Mouse (Mus musculus) forebrain, embryonic 16.5 days (tissue): ENCODE data around the gene Inpp4a. TPM values are rescaled to one million over a fixed set of nuclear protein-coding genes. Genes with fewer than 3 reads are reported as not detected.

Source experiments
- ATAC-seq: fragments of 200-750 bp; cut with Nextera tagmentation; 2 replicates; pipeline ENCODE4 v1.8.0; 2017; ENCODE audit warnings: mild to moderate bottlenecking, moderate library complexity
- H3K27ac ChIP-seq: fragments of 300-500 bp; sonication (generic); 2 replicates; pipeline ENCODE4 v1.5.1; 2014; ENCODE audit warnings: low read length, control low read depth
- H3K27me3 ChIP-seq: fragments of 300-500 bp; sonication (generic); replicated peaks from 2 replicates; pipeline ENCODE4 v1.6.1; 2014; ENCODE audit warnings: low read length; ENCODE audit not compliant: control insufficient read depth, insufficient read depth
- H3K36me3 ChIP-seq: fragments of 300-500 bp; sonication (generic); 2 replicates; pipeline ENCODE4 v1.6.1; 2014; ENCODE audit not compliant: control insufficient read depth, insufficient read depth
- H3K4me1 ChIP-seq: fragments of 300-500 bp; sonication (generic); replicated peaks from 2 replicates; pipeline ENCODE4 v1.6.1; 2014; ENCODE audit warnings: low read length; ENCODE audit not compliant: control insufficient read depth, insufficient read depth
- H3K4me2 ChIP-seq: fragments of 300-500 bp; sonication (generic); 2 replicates; pipeline ENCODE4 v1.6.1; 2014; ENCODE audit warnings: mild to moderate bottlenecking, low read length, control low read depth
- H3K4me3 ChIP-seq: fragments of 300-500 bp; sonication (generic); replicated peaks from 2 replicates; pipeline ENCODE4 v1.5.1; 2014; ENCODE audit warnings: mild to moderate bottlenecking, low read length, control low read depth
- H3K9ac ChIP-seq: fragments of 300-500 bp; sonication (generic); replicated peaks from 2 replicates; pipeline ENCODE4 v1.6.1; 2014; ENCODE audit warnings: low read depth, low read length, control low read depth
- H3K9me3 ChIP-seq: fragments of 300-500 bp; sonication (generic); 2 replicates; pipeline ENCODE4 v1.6.1; 2016; ENCODE audit warnings: low read length; ENCODE audit not compliant: control insufficient read depth
- WGBS: fragments of 180-500 bp; shearing (Covaris S2); extraction: QIAGEN DNeasy Blood & Tissue Kit; methylation state at CpG from one replicate; pipeline ENCODE4 v1.1.7; 2014; 5-methylcytosine and 5-hydroxymethylcytosine counted together
- polyA plus RNA-seq: library from polyadenylated mRNA; unstranded; fragments of >200 nt; fragmentation: Nextera tagmentation; extraction: Ambion mirVana; gene quantifications from 2 replicates; pipeline ENCODE4 v1.2.1, GENCODE M21; 2015

Inpp4a gene
- polyA plus RNA-seq, 1 experiment from 2014 or later: 65.2 TPM

- no peak overlapping the region for H3K27ac ChIP-seq
- H3K27me3 ChIP-seq: no peaks in the 10 kb centered on the region
- no peak for ATAC-seq
- no peak overlapping the region for H3K4me3 ChIP-seq
- H3K4me2 ChIP-seq: no peak overlapping the region
- no peak overlapping the region for H3K9ac ChIP-seq
- no peaks in the 10 kb centered on the region for H3K36me3 ChIP-seq
- 89% methylated on average over 8 of the region's 8 CpGs for WGBS
- no peaks in the 10 kb centered on the region for H3K4me1 ChIP-seq
- H3K9me3 ChIP-seq: no peaks in the 10 kb centered on the region
Observed at GRCm38 (mm10) chr1:37408059-37408458, 108.4 kb downstream of the Inpp4a start.

GRCm38 (mm10) chr1:37408678-37409077 is 109.0 kb downstream of the Inpp4a start:
- Histone ChIP-seq H3K9me3 (no peaks in the 10 kb centered on the region), H3K4me3 (no peak overlapping the region), H3K27me3 (no peaks in the 10 kb centered on the region), H3K36me3 (no peaks in the 10 kb centered on the region), H3K4me1 (no peaks in the 10 kb centered on the region), H3K9ac (no peak overlapping the region), H3K27ac (no peak overlapping the region), H3K4me2 (no peak overlapping the region)
- no peak for ATAC-seq
- 80% methylated on average over 3 of the region's 3 CpGs for WGBS

- H3K9me3 ChIP-seq: no peaks in the 10 kb centered on the region
- no peaks in the 10 kb centered on the region for H3K4me1 ChIP-seq
- no peaks in the 10 kb centered on the region for H3K36me3 ChIP-seq
- no peak for ATAC-seq
- no peak overlapping the region for H3K4me3 ChIP-seq
- no peak overlapping the region for H3K4me2 ChIP-seq
- no peak overlapping the region for H3K27ac ChIP-seq
- no peak overlapping the region for H3K9ac ChIP-seq
- no peaks in the 10 kb centered on the region for H3K27me3 ChIP-seq
Observed at GRCm38 (mm10) chr1:37409647-37410046, 110.0 kb downstream of the Inpp4a start.

GRCm38 (mm10) chr1:37415394-37415793 is 115.7 kb downstream of the Inpp4a start:
- H3K9me3 ChIP-seq: no peaks in the 10 kb centered on the region
- H3K4me2 ChIP-seq: no peak overlapping the region
- H3K27ac ChIP-seq: no peak overlapping the region
- WGBS: 100% methylated on average over 1 of the region's 1 CpGs
- H3K4me3 ChIP-seq: no peak overlapping the region
- no peaks in the 10 kb centered on the region for H3K4me1 ChIP-seq
- H3K36me3 ChIP-seq: peaks cover 20% of the 10 kb centered on the region
- no peak for ATAC-seq
- H3K9ac ChIP-seq: no peak overlapping the region
- H3K27me3 ChIP-seq: no peaks in the 10 kb centered on the region

- Histone ChIP-seq H3K4me3 (no peak overlapping the region), H3K4me1 (no peaks in the 10 kb centered on the region), H3K9ac (no peak overlapping the region), H3K36me3 (peaks cover 27% of the 10 kb centered on the region), H3K27me3 (no peaks in the 10 kb centered on the region), H3K4me2 (no peak overlapping the region), H3K27ac (no peak overlapping the region), H3K9me3 (0 out of 2 replicates have a peak, but pooled peaks cover 2% of the 10 kb centered on the region)
- WGBS: 88% methylated on average over 1 of the region's 1 CpGs
- no peak for ATAC-seq
Observed at GRCm38 (mm10) chr1:37419420-37419819, 119.8 kb downstream of the Inpp4a start.

- H3K27ac ChIP-seq: no peak overlapping the region
- H3K9ac ChIP-seq: no peak overlapping the region
- 94% methylated on average over 8 of the region's 8 CpGs for WGBS
- H3K9me3 ChIP-seq: 0 out of 2 replicates have a peak, but pooled peaks cover 2% of the 10 kb centered on the region
- H3K4me1 ChIP-seq: peaks cover 29% of the 10 kb centered on the region
- ATAC-seq: no peak
- no peak overlapping the region for H3K4me2 ChIP-seq
- H3K4me3 ChIP-seq: no peak overlapping the region
- no peaks in the 10 kb centered on the region for H3K27me3 ChIP-seq
- H3K36me3 ChIP-seq: peaks cover 13% of the 10 kb centered on the region; the same call in 1 of the 2 replicates
Observed at GRCm38 (mm10) chr1:37427144-37427875, 127.6 kb downstream of the Inpp4a start.

- Histone ChIP-seq H3K9ac (peak overlapping the region; percentile 88; the same call in 1 of the 2 replicates), H3K36me3 (peaks cover 17% of the 10 kb centered on the region), H3K27ac (no peak overlapping the region), H3K27me3 (no peaks in the 10 kb centered on the region), H3K4me3 (peak overlapping the region; percentile 65), H3K9me3 (0 out of 2 replicates have a peak, but pooled peaks cover 2% of the 10 kb centered on the region), H3K4me1 (peaks cover 29% of the 10 kb centered on the region), H3K4me2 (peak overlapping the region; percentile 95)
- ATAC-seq: no peak
- 63% methylated on average over 2 of the region's 2 CpGs for WGBS
Observed at GRCm38 (mm10) chr1:37428911-37429310, 129.2 kb downstream of the Inpp4a start.

- peak; percentile 100 for ATAC-seq
- 2% methylated on average over 57 of the region's 57 CpGs for WGBS
- peak within 1 kb of the TSS; percentile 98 for H3K4me2 ChIP-seq
- peak within 1 kb of the TSS; percentile 88 for H3K9ac ChIP-seq
- no peaks in the 10 kb centered on the region for H3K27me3 ChIP-seq
- peak within 1 kb of the TSS; percentile 65 for H3K4me3 ChIP-seq
- H3K9me3 ChIP-seq: no peaks in the 10 kb centered on the region
- peaks cover 15% of the 10 kb centered on the region for H3K36me3 ChIP-seq
- H3K27ac ChIP-seq: peak within 1 kb of the TSS; percentile 57
- H3K4me1 ChIP-seq: peaks cover 29% of the 10 kb centered on the region
Observed at GRCm38 (mm10) chr1:37429366-37430296, 130.0 kb downstream of the Inpp4a start, which contains the start of the genes Coa5 and Unc50. Gene Coa5, minus strand, starts transcription at chr1:37430103. Gene Unc50, plus strand, starts transcription at chr1:37430139.

- Histone ChIP-seq H3K36me3 (peaks cover 15% of the 10 kb centered on the region), H3K27ac (peak overlapping the region; percentile 57), H3K4me2 (peak overlapping the region; percentile 98), H3K9me3 (no peaks in the 10 kb centered on the region), H3K27me3 (no peaks in the 10 kb centered on the region), H3K9ac (peak overlapping the region; percentile 88), H3K4me3 (peak overlapping the region; percentile 65), H3K4me1 (peaks cover 29% of the 10 kb centered on the region)
- WGBS: 2% methylated on average over 40 of the region's 40 CpGs
- peak; percentile 1; the same call in 1 of the 2 replicates for ATAC-seq
Observed at GRCm38 (mm10) chr1:37430297-37430840, 130.7 kb downstream of the Inpp4a start.
